Mouse (Mus musculus): Measurements from ENCODE around the gene Ftcd. TPM values are rescaled to one million over a fixed set of nuclear protein-coding genes. Genes with fewer than 3 reads are reported as not detected.

The Ftcd gene
- polyA plus RNA-seq (2017; shearing (Covaris generic)): not detected

GRCm38 (mm10) chr10:76575374-76575773 is at the start of gene Ftcd:
Gene Ftcd (plus strand): TSS chr10:76575648.

GRCm38 (mm10) chr10:76531375-76531774 is 44.1 kb upstream of the Ftcd start, which contains the start of gene Lss:
Gene Lss (plus strand): TSS chr10:76531588.

GRCm38 (mm10) chr10:76561972-76562371 is 13.5 kb upstream of the Ftcd start, which contains the start of gene Spatc1l:
Gene Spatc1l (plus strand): TSS chr10:76562272.

GRCm38 (mm10) chr10:76622928-76623680 is 47.7 kb downstream of the Ftcd start, which contains the start of gene Col6a2:
Gene Col6a2 (minus strand): TSS chr10:76623630.

Other genes with a start within 250 kb of the Ftcd start
- 5.9 TPM for gene Dip2a, start 230.4 kb upstream of the Ftcd start, polyA plus RNA-seq (2017; shearing (Covaris generic))
- gene AC141477.1, start 135.2 kb upstream of the Ftcd start, polyA plus RNA-seq (2017; shearing (Covaris generic)): 15.0 TPM
- gene Pcnt, start 132.9 kb upstream of the Ftcd start, polyA plus RNA-seq (2017; shearing (Covaris generic)): 28.3 TPM
- not detected for gene 2610028H24Rik, start 126.6 kb upstream of the Ftcd start, polyA plus RNA-seq (2017; shearing (Covaris generic))
- 62.4 TPM for gene Mcm3ap, start 106.7 kb upstream of the Ftcd start, polyA plus RNA-seq (2017; shearing (Covaris generic))
- gene Ybey, start 106.5 kb upstream of the Ftcd start, polyA plus RNA-seq (2017; shearing (Covaris generic)): 1.0 TPM
- gene Lss, start 44.1 kb upstream of the Ftcd start, polyA plus RNA-seq (2017; shearing (Covaris generic)): 18.0 TPM
- gene Spatc1l, start 13.4 kb upstream of the Ftcd start, polyA plus RNA-seq (2017; shearing (Covaris generic)): not detected
- gene Col6a2, start 48.0 kb downstream of the Ftcd start, polyA plus RNA-seq (2017; shearing (Covaris generic)): not detected
- not detected for gene Col6a1, start 150.5 kb downstream of the Ftcd start, polyA plus RNA-seq (2017; shearing (Covaris generic))

Measured in effector memory CD4-positive, alpha-beta T cell, adult 5 months (primary cell).